Mouse (Mus musculus): ENCODE results near the gene Creb5. TPM values are rescaled to one million over a fixed set of nuclear protein-coding genes. Genes with fewer than 3 reads are reported as not detected.
A peak's percentile ranks its signal among the peaks of the same experiment; 100 is the strongest.

Creb5 gene
- polyA plus RNA-seq, 1 experiment from 2014 or later = 4.2 TPM

DNA sequence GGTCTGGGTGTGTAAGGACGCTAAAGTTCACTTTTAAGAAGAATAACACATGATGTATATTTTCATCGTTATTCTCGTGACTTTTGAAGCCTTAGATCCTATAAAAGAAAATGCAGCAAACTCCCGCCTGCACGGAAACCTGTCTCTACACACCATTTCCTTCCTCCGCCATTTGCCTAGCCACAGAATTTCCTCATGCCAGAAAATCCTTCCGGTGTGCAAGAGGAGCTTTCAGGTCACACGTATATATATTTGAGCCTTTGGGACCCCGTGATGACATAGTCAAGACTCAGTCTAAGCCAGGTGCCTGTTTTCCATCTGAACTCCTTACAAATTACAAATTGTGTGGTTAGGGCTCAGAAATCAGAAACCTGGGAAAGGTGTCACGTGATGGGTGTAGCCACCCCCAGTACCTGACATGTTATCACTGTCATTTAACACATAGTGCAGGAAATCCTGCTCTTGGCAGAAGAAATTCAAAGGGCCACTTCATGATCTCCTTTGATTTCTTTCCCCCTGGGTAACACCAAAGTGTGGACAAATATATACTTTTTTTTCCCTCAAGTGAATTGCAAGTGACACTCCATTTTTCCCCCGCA is 158.9 kb downstream of the Creb5 start:
- no peaks in the 10 kb centered on the region for H3K36me3 ChIP-seq (ENCODE audit: control insufficient read depth, insufficient read depth, low read length)
- H3K4me3 ChIP-seq (ENCODE audit: low read length) = no peak overlapping the region
- H3K27ac ChIP-seq (ENCODE audit: low read depth, low read length) = no peak overlapping the region
- ATAC-seq (ENCODE audit: low FRiP score, low TSS enrichment) = no peak
- H3K4me1 ChIP-seq (ENCODE audit: control insufficient read depth, insufficient read depth, low read length) = peaks cover 15% of the 10 kb centered on the region; the same call in 1 of the 2 replicates
- WGBS = 89% methylated on average over 11 of the region's 11 CpGs
- H3K4me2 ChIP-seq (replicated peaks; ENCODE audit: low read depth, low read length) = no peak overlapping the region
- H3K9ac ChIP-seq (ENCODE audit: low read depth, low read length) = no peak overlapping the region
- no peaks in the 10 kb centered on the region for H3K9me3 ChIP-seq (ENCODE audit: control insufficient read depth, low read length)
- no peaks in the 10 kb centered on the region for H3K27me3 ChIP-seq (ENCODE audit: control insufficient read depth, insufficient read depth, low read length)

DNA sequence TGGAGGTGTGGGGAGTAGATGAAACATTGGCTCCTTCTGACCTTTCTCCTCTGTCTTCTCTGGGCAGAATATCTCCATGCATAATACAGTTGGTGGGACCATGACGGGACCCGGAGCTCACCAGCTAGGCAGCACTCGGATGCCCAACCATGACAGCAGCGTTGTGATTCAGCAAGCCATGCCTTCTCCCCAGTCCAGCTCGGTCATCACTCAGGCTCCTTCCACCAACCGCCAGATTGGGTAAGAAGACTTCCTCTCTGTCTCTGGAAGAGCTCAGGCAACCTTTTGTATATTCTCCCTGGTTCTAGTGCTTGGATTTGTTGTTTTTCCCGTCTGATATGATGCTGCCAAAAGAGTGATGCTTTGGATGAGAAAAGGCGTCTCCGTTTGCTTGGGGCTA is 160.4 kb downstream of the Creb5 start:
- Histone ChIP-seq H3K9me3 (ENCODE audit: control insufficient read depth, low read length) (no peaks in the 10 kb centered on the region), H3K4me1 (ENCODE audit: control insufficient read depth, insufficient read depth, low read length) (peaks cover 28% of the 10 kb centered on the region; the same call in 1 of the 2 replicates), H3K27ac (ENCODE audit: low read depth, low read length) (no peak overlapping the region), H3K27me3 (ENCODE audit: control insufficient read depth, insufficient read depth, low read length) (no peaks in the 10 kb centered on the region), H3K4me2 (replicated peaks; ENCODE audit: low read depth, low read length) (no peak overlapping the region), H3K36me3 (ENCODE audit: control insufficient read depth, insufficient read depth, low read length) (no peaks in the 10 kb centered on the region), H3K9ac (ENCODE audit: low read depth, low read length) (no peak overlapping the region), H3K4me3 (ENCODE audit: low read length) (no peak overlapping the region)
- 91% methylated on average over 9 of the region's 9 CpGs for WGBS
- no peak for ATAC-seq (ENCODE audit: low FRiP score, low TSS enrichment)

DNA sequence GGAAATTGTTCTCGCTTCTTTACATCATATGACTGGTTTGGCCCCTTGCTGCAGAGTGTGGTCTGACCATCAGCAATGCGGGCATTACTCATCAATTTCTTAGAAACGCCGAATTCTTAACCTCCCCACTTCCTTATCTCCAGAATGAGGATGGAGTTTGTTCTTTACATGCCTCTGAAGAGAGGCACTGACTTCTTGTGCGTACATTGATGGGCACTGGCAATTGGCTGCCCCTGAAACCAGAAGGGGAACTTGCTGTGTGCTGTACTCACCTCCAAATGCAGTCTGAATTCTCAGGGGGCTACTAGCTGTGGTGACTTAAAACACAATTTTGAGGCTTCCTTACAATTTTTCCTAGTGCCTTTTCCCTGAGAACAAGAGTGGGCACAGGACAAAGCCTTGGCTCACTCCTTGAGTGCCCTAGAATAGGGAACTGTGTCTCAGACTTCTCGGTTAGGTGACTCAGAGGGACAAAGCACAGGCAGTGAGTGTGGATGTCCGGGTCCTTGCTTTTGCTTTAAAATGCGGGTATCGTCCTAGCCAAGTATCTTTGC is 161.3 kb downstream of the Creb5 start:
- Histone ChIP-seq H3K4me3 (ENCODE audit: low read length) (no peak overlapping the region), H3K27ac (ENCODE audit: low read depth, low read length) (no peak overlapping the region), H3K36me3 (ENCODE audit: control insufficient read depth, insufficient read depth, low read length) (no peaks in the 10 kb centered on the region), H3K9ac (ENCODE audit: low read depth, low read length) (no peak overlapping the region), H3K27me3 (ENCODE audit: control insufficient read depth, insufficient read depth, low read length) (no peaks in the 10 kb centered on the region), H3K4me2 (replicated peaks; ENCODE audit: low read depth, low read length) (no peak overlapping the region), H3K4me1 (ENCODE audit: control insufficient read depth, insufficient read depth, low read length) (peaks cover 33% of the 10 kb centered on the region; the same call in 1 of the 2 replicates), H3K9me3 (ENCODE audit: control insufficient read depth, low read length) (no peaks in the 10 kb centered on the region)
- ATAC-seq (ENCODE audit: low FRiP score, low TSS enrichment) = no peak
- WGBS = 84% methylated on average over 9 of the region's 9 CpGs

DNA sequence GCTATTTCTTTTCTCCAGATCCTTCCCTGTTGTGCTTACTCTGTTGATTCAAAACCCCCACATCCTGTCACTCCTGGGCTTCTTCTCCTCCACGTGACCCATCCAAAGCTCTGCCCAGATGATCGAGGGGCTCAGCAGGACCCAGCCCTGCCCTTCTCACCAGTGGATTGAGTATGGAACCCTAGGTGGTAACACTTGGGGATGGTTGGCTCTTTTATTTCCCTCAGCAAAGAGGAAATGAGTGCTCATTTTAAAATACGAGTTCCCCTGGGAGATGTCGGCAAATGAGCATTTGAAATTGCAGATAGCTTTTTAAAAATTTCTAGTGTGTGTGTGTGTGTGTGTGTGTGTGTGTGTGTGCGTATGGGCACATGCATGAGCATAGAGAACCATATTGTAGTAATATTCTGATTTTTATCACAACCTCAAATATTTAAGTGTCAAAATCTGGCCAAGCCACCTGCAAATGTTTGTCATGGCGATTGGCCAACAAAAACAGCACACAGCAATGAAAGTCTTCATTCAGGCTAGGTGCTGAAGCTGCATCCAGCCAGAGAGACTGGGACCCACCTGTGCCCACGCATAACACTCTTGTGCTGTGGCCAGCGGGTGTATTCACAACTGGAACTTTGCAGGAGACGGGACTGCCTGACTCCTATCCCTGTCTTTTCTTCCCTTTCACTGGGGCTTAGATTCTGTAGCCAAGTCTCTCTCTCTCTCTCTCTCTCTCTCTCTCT is 162.5 kb downstream of the Creb5 start:
- peak; percentile 40; the same call in 1 of the 2 replicates for ATAC-seq (ENCODE audit: low FRiP score, low TSS enrichment)
- 43% methylated on average over 9 of the region's 9 CpGs for WGBS
- H3K27ac ChIP-seq (ENCODE audit: low read depth, low read length) = no peak overlapping the region
- no peaks in the 10 kb centered on the region for H3K27me3 ChIP-seq (ENCODE audit: control insufficient read depth, insufficient read depth, low read length)
- H3K36me3 ChIP-seq (ENCODE audit: control insufficient read depth, insufficient read depth, low read length) = no peaks in the 10 kb centered on the region
- no peak overlapping the region for H3K4me2 ChIP-seq (replicated peaks; ENCODE audit: low read depth, low read length)
- no peak overlapping the region for H3K9ac ChIP-seq (ENCODE audit: low read depth, low read length)
- H3K4me3 ChIP-seq (ENCODE audit: low read length) = no peak overlapping the region
- H3K4me1 ChIP-seq (ENCODE audit: control insufficient read depth, insufficient read depth, low read length) = peaks cover 33% of the 10 kb centered on the region; the same call in 1 of the 2 replicates
- no peaks in the 10 kb centered on the region for H3K9me3 ChIP-seq (ENCODE audit: control insufficient read depth, low read length)

DNA sequence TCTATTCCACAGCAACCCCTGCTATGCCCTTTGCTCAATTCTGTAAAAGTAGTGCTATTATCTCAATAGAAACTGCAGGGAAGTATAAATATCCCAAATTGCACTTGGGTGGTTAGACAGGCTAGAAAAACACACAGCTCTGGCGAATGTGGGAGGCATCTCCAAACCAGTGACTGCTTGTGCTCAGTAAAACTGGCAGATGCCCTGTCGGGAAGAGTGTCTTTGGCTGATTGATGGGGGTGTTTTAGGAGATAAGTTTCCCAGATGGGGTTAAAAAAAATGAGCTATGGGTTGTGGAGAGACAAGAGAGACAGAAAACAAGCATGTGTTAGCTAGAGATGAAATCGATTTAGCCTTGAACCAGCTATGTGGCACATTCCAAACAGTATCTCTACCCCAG is 163.4 kb downstream of the Creb5 start:
- WGBS = 25% methylated on average over 3 of the region's 3 CpGs
- Histone ChIP-seq H3K27ac (ENCODE audit: low read depth, low read length) (no peak overlapping the region), H3K4me1 (ENCODE audit: control insufficient read depth, insufficient read depth, low read length) (peaks cover 33% of the 10 kb centered on the region; the same call in 1 of the 2 replicates), H3K36me3 (ENCODE audit: control insufficient read depth, insufficient read depth, low read length) (no peaks in the 10 kb centered on the region), H3K4me3 (ENCODE audit: low read length) (no peak overlapping the region), H3K27me3 (ENCODE audit: control insufficient read depth, insufficient read depth, low read length) (no peaks in the 10 kb centered on the region), H3K4me2 (replicated peaks; ENCODE audit: low read depth, low read length) (no peak overlapping the region), H3K9ac (ENCODE audit: low read depth, low read length) (no peak overlapping the region), H3K9me3 (ENCODE audit: control insufficient read depth, low read length) (no peaks in the 10 kb centered on the region)
- no peak for ATAC-seq (ENCODE audit: low FRiP score, low TSS enrichment)

DNA sequence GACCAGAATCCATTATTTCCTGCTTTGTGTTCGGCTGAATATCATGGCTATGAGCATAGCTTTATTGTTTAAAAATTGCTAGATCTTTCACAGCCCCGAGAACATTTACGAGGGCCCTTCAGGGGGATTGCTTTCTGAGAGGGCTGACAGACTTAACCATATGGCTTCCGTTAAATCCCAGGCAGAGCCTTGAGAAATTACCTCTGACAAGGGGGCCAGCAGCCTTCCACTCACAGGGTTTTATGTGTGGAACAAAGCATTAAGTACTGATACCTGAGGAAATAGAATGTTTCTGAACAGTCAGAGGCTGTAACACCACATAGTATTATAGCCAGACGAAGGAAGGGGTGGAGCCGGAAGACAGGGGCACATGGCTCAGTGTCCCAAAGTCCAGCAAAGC is 165.2 kb downstream of the Creb5 start:
- H3K4me1 ChIP-seq (ENCODE audit: control insufficient read depth, insufficient read depth, low read length) = peaks cover 33% of the 10 kb centered on the region; the same call in 1 of the 2 replicates
- no peaks in the 10 kb centered on the region for H3K27me3 ChIP-seq (ENCODE audit: control insufficient read depth, insufficient read depth, low read length)
- H3K36me3 ChIP-seq (ENCODE audit: control insufficient read depth, insufficient read depth, low read length) = no peaks in the 10 kb centered on the region
- H3K4me2 ChIP-seq (replicated peaks; ENCODE audit: low read depth, low read length) = no peak overlapping the region; the same call in 1 of the 2 replicates
- H3K9ac ChIP-seq (ENCODE audit: low read depth, low read length) = no peak overlapping the region
- H3K27ac ChIP-seq (ENCODE audit: low read depth, low read length) = no peak overlapping the region; the same call in 1 of the 2 replicates
- WGBS = 16% methylated on average over 6 of the region's 6 CpGs
- no peaks in the 10 kb centered on the region for H3K9me3 ChIP-seq (ENCODE audit: control insufficient read depth, low read length)
- H3K4me3 ChIP-seq (ENCODE audit: low read length) = no peak overlapping the region
- ATAC-seq (ENCODE audit: low FRiP score, low TSS enrichment) = no peak

DNA sequence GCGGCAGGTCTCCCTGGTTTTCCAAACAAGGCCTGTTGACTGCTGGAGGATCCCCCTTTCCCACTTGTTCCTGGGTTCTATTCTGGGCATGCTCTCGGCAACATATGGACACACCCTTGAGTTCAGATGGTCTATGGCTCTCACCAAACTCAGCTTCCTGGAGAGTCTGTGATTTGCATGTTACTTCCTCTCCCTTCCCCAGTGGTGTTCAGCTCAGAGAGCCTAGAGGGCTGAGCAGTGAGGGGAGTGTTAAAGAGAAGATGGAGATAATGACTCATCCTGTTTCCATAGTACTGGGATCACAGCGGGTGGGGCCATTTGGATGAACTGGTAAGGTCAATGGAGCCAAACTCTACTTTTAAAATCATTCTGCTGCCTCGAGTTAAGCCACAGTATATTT is 168.4 kb downstream of the Creb5 start:
- Histone ChIP-seq H3K4me2 (replicated peaks; ENCODE audit: low read depth, low read length) (no peak overlapping the region), H3K36me3 (ENCODE audit: control insufficient read depth, insufficient read depth, low read length) (no peaks in the 10 kb centered on the region), H3K27me3 (ENCODE audit: control insufficient read depth, insufficient read depth, low read length) (no peaks in the 10 kb centered on the region), H3K9me3 (ENCODE audit: control insufficient read depth, low read length) (no peaks in the 10 kb centered on the region), H3K9ac (ENCODE audit: low read depth, low read length) (no peak overlapping the region), H3K4me3 (ENCODE audit: low read length) (no peak overlapping the region), H3K4me1 (ENCODE audit: control insufficient read depth, insufficient read depth, low read length) (peaks cover 18% of the 10 kb centered on the region; the same call in 1 of the 2 replicates), H3K27ac (ENCODE audit: low read depth, low read length) (no peak overlapping the region)
- no peak for ATAC-seq (ENCODE audit: low FRiP score, low TSS enrichment)
- WGBS = 60% methylated on average over 4 of the region's 4 CpGs

DNA sequence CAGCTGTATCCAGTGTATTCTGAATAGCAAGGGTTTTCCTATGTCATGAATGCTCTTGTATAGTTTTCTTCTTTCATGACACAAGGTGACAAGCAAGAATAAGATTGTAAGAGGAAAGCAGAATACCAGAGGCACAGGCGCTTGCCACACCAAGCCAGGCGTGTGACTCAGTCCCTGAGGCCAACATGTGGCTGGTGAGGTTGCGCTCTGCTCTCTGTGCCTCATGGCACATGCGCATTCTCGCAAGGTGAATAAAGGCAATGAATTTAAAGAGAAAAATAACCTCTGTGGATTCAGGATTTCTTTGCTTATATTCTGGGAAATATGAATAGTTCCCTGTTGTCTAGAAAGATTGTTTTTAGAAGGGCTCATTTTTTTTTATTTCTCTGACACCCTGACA is 169.0 kb downstream of the Creb5 start:
- no peak for ATAC-seq (ENCODE audit: low FRiP score, low TSS enrichment)
- Histone ChIP-seq H3K36me3 (ENCODE audit: control insufficient read depth, insufficient read depth, low read length) (no peaks in the 10 kb centered on the region), H3K9me3 (ENCODE audit: control insufficient read depth, low read length) (no peaks in the 10 kb centered on the region), H3K9ac (ENCODE audit: low read depth, low read length) (no peak overlapping the region), H3K4me3 (ENCODE audit: low read length) (no peak overlapping the region), H3K4me2 (replicated peaks; ENCODE audit: low read depth, low read length) (no peak overlapping the region), H3K27me3 (ENCODE audit: control insufficient read depth, insufficient read depth, low read length) (no peaks in the 10 kb centered on the region), H3K4me1 (ENCODE audit: control insufficient read depth, insufficient read depth, low read length) (peaks cover 18% of the 10 kb centered on the region; the same call in 1 of the 2 replicates), H3K27ac (ENCODE audit: low read depth, low read length) (no peak overlapping the region)
- WGBS = 94% methylated on average over 5 of the region's 5 CpGs

All from kidney, embryonic 14.5 days (tissue).